Mouse (Mus musculus): ENCODE measurements around the gene Ercc8.

Ercc8 gene

DNA sequence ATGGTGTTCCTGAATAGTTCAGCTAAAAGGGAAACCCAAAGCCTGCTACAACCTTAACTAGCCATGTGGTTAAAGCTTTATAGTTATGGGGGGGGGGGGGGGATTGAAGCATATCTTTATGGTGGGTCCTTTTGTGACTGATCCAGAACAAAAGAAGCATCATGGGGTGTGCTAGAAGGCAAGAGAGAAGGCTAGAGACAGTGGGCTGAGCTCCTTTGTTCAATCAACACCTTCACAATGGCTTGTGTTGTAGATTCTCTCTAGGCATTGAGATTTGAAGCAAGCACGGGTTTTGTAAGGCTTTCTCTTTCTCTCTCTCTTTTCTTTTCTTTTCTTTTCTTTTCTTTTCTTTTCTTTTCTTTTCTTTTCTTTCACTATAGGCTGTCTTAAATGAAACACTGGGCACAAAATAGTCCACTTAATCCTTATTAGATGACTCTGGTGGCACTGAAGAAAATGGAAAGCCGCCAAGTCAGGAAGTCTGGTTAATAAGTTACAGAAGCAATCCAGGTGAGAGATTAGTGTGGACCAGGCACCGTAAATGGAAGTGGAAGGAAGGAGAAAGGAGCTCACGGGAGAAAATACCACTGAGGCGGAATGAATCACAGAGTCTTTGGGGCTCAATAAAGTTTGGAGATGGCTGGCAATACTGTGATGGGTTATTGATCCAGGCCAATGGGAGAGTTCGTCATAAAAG is 71.3 kb downstream of the Ercc8 start:
- peak; percentile 16 for DNase-seq

DNA sequence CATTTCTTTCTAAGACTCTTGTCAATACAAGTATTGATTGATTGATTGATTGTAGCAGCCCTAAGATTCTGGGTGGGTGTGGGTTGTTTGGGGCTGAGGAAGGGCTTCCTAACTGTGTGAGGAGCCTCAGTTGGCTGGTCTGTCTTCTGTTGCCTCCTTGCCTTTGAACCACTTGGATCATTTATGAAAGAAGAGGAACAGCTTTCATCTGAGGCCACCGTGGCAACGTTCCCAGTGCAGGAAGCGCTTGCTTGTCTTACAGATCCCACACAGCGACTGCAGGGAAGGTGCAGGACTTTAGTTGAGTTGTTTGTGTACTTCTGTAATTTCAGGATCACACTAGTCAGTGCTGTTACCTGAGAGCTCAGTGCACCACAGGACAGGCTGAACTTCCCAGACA is 81.5 kb downstream of the Ercc8 start:
- peak; percentile 26 for DNase-seq

- DNase-seq: no peak
Measured at GRCm38 (mm10) chr13:108241715-108242114, 83.2 kb downstream of the Ercc8 start.
